Mouse (Mus musculus): ENCODE results near the gene Gm8857.
"Not testable (repeated sequence)": the region's sequence is repeated elsewhere in the genome, so short reads cannot be mapped to it uniquely, and the experiment has no call there.

- TF ChIP-seq CTCF (IDR thresholded peaks at IDR 0.05; ENCODE audit: extremely low read depth, insufficient read length, insufficient replicate concordance, low read depth, low read length); POLR2A (IDR thresholded peaks at IDR 0.05; ENCODE audit: low read depth, low read length): not testable (repeated sequence)
Measured at GRCm38 (mm10) chr5:10953512-10953911, 5.9 kb downstream of the Gm8857 start.

All from small intestine, adult 2 months (tissue).